Mouse (Mus musculus): ENCODE data around the gene Mad2l1bp. TPM values are rescaled to one million over a fixed set of nuclear protein-coding genes. Genes with fewer than 3 reads are reported as not detected.

The Mad2l1bp gene
- polyA plus RNA-seq (2017; shearing (Covaris generic)), result 35.9 TPM

DNA sequence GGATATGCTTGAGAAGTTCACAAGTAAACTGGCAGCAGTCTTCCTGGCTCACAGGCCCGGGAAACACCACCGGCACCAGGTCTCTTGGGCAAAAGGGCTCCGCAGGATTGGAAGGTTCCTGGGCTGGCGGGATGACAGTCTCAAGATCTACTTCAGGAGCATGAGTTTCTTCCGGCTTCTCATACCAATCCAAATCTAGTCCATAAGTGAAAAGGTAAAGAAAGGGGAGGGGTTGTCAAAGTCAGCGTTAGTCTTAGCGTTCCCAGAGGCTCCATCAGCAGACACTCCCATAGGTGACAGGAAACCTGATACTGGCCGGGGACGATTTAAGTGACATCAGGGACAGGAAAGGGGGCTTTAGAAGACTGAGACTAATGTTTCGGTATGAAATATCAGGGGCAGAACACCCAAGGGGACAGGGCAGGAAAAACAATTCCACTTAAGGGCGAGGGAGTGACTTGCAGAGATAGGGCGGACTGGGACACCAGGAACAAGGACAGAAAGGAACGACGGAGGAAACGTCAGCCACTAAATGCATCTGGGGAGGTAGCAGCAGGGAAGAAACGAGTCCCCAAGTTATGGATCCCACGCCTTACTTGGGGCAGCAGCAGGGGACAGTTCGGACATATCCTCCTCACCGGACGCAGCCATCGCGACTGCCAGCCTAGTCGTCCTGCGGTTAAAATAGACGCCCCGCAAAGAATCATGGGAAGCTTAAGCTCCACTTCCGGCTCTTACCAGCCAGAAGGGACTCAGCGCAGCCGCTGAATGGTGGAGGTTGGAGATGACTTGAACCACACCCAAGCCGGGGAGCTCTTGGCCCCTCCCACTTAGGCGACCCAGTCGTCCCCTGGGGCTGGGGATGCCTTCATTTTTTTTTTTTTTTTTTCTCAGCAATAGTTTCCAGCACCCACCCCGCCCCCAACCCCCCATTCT, at the start of gene Mad2l1bp:
Gene Mad2l1bp, minus strand, starts transcription at position 707 of the 936 bp plus-strand sequence.

GRCm38 (mm10) chr17:46202421-46203071, 49.2 kb upstream of the Mad2l1bp start, which contains the start of the genes Polh and Xpo5:
TSS of gene Polh (minus strand) at chr17:46202645.
TSS of gene Xpo5 (plus strand) at chr17:46202782.

GRCm38 (mm10) chr17:46160686-46161085, 7.3 kb upstream of the Mad2l1bp start, which contains the start of gene Gtpbp2:
TSS of gene Gtpbp2 (plus strand) at chr17:46161032.

GRCm38 (mm10) chr17:46143578-46144423, 9.6 kb downstream of the Mad2l1bp start, which contains the start of gene Rsph9:
TSS of gene Rsph9 (minus strand) at chr17:46144216.

GRCm38 (mm10) chr17:46110402-46111289, 42.7 kb downstream of the Mad2l1bp start, which contains the start of gene Mrps18a:
TSS of gene Mrps18a (plus strand) at chr17:46110986.

Other genes starting within 250 kb of the Mad2l1bp start
- 2.8 TPM for gene Vegfa, start 121.2 kb downstream of the Mad2l1bp start, polyA plus RNA-seq (2017; shearing (Covaris generic))
- 75.2 TPM for gene Mrps18a, start 42.6 kb downstream of the Mad2l1bp start, polyA plus RNA-seq (2017; shearing (Covaris generic))
- 1.0 TPM for gene Rsph9, start 9.3 kb downstream of the Mad2l1bp start, polyA plus RNA-seq (2017; shearing (Covaris generic))
- 62.6 TPM for gene Gtpbp2, start 7.5 kb upstream of the Mad2l1bp start, polyA plus RNA-seq (2017; shearing (Covaris generic))
- gene Polh, start 49.1 kb upstream of the Mad2l1bp start, polyA plus RNA-seq (2017; shearing (Covaris generic)), result 3.1 TPM
- gene Xpo5, start 49.2 kb upstream of the Mad2l1bp start, polyA plus RNA-seq (2017; shearing (Covaris generic)), result 23.4 TPM
- gene Polr1c, start 94.5 kb upstream of the Mad2l1bp start, polyA plus RNA-seq (2017; shearing (Covaris generic)), result 69.3 TPM
- 150 TPM for gene Yipf3, start 94.5 kb upstream of the Mad2l1bp start, polyA plus RNA-seq (2017; shearing (Covaris generic))
- not detected for gene Lrrc73, start 100.0 kb upstream of the Mad2l1bp start, polyA plus RNA-seq (2017; shearing (Covaris generic))
- 57.7 TPM for gene Tjap1, start 129.5 kb upstream of the Mad2l1bp start, polyA plus RNA-seq (2017; shearing (Covaris generic))
- not detected for gene Dlk2, start 143.9 kb upstream of the Mad2l1bp start, polyA plus RNA-seq (2017; shearing (Covaris generic))
- gene Abcc10, start 174.8 kb upstream of the Mad2l1bp start, polyA plus RNA-seq (2017; shearing (Covaris generic)), result 6.7 TPM
- gene Zfp318, start 230.2 kb upstream of the Mad2l1bp start, polyA plus RNA-seq (2017; shearing (Covaris generic)), result 10.6 TPM

Measured in effector memory CD4-positive, alpha-beta T cell, adult 7 months (primary cell).